Mouse (Mus musculus) kidney, adult 10 weeks (tissue): ENCODE data around the gene Mutyh. TPM values are rescaled to one million over a fixed set of nuclear protein-coding genes. Genes with fewer than 3 reads are reported as not detected.

Experiments
- polyA plus RNA-seq: library from polyadenylated mRNA; stranded (reverse); fragments of 350-450 nt; fragmentation: Illumina TruSeq; extraction: RNeasy Lipid Tissue Mini Kit (QIAGEN cat#74804); gene quantifications from one replicate; pipeline ENCODE4 v1.2.3, GENCODE M21; 2014; ENCODE audit warnings: low read depth, low replicate concordance

The Mutyh gene
- polyA plus RNA-seq = 0.61 TPM

DNA sequence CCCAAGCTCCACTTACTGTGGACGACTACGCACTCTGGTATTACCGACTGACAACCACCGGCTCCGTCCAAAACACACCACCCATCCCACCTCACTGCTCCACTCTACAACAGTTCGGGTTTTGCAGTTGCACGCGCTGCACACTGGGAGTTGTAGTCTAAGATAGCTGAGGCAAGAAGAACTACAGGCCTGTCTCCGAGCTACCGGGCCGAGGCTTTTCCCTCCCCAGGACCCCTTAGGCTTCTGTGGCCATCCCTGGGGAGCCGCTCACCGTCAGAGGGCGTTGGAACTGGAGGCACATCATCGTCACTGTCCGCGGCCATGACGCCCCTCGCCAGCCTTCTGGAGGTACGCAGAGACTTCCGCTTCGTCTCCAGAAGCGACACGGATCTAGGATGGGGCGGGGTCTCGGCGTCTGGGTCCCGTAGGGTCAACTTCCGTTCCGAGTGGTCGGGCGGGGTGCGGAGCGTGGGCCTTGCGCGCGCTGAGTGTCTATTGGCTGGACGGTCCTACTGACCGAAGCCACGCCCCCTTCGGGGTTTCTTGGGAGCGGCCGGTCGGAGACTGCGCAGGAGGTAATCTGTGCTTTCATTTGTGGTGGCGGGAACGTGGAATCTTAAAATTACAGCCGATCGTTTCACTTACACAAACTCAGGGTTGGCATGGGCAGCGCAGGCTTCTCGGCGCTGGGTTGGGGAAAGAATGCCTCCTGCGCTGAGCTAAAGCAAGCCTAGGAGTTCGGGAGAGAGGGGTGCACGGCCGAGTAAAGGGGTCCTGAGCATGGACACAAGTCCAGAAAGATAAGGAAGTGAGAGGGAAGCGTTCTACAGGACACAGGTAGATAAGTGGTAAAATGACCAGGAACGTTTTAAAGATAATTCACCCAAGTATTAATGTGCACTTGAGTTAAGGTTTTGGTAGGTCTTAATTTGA is at the start of gene Mutyh, which contains the start of gene Toe1:
Gene Mutyh (plus strand): TSS at position 527 of the 933 bp plus-strand sequence.
Gene Toe1 (minus strand): TSS at position 444 of the 933 bp plus-strand sequence.

DNA sequence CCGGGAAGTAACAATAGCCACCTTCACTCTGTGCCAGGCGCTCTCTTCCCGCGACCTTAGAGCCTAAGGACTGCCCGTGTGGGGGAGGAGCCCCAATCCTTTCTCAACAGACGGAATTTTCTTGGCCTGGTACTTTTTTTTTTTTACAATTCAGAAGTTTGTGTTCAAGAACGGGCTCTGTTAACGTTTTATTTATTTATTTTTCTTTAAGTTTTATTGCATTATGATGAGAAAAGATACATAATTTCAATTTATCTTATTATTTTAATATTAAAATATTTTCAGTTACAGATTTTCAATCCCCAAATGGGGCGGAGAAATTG is 14.1 kb downstream of the Mutyh start, which contains the start of gene Hpdl:
Gene Hpdl (minus strand): TSS at position 14 of the 323 bp plus-strand sequence.

Other genes with a start within 250 kb of the Mutyh start
- 2.7 TPM for gene Ccdc17, start 211.1 kb upstream of the Mutyh start, polyA plus RNA-seq
- gene Nasp, start 179.8 kb upstream of the Mutyh start, polyA plus RNA-seq = 58.1 TPM
- gene Akr1a1, start 156.0 kb upstream of the Mutyh start, polyA plus RNA-seq = 2,483 TPM
- 4,968 TPM for gene Prdx1, start 122.2 kb upstream of the Mutyh start, polyA plus RNA-seq
- 43.6 TPM for gene Mmachc, start 99.3 kb upstream of the Mutyh start, polyA plus RNA-seq
- gene Ccdc163, start 99.2 kb upstream of the Mutyh start, polyA plus RNA-seq = 13.3 TPM
- gene Tesk2, start 86.8 kb upstream of the Mutyh start, polyA plus RNA-seq = 7.6 TPM
- gene Toe1, start 83 bp upstream of the Mutyh start, polyA plus RNA-seq = 4.4 TPM
- not detected for gene Hpdl, start 14.0 kb downstream of the Mutyh start, polyA plus RNA-seq
- 4.8 TPM for gene Zswim5, start 69.7 kb downstream of the Mutyh start, polyA plus RNA-seq
- 8.9 TPM for gene Urod, start 186.7 kb downstream of the Mutyh start, polyA plus RNA-seq
- 8.0 TPM for gene Hectd3, start 187.6 kb downstream of the Mutyh start, polyA plus RNA-seq
- 26.6 TPM for gene Eif2b3, start 211.7 kb downstream of the Mutyh start, polyA plus RNA-seq